Mouse (Mus musculus) c-Kit-positive CD71-positive TER-119-positive erythroid progenitor cells, embryonic 14.5 days (primary cell): ENCODE data around the gene Hao2.

Experiments
- DNase-seq: peaks from one replicate; pipeline ENCODE4 v3.0.0-alpha.2; 2013; ENCODE audit warnings: low spot score

Gene Hao2

GRCm38 (mm10) chr3:98893057-98893772 is at the start of gene Hao2:
Gene Hao2 (minus strand): TSS chr3:98893239.
- no peak for DNase-seq

- DNase-seq = no peak
Observed at GRCm38 (mm10) chr3:98941601-98942000, 48.6 kb upstream of the Hao2 start.

DNA sequence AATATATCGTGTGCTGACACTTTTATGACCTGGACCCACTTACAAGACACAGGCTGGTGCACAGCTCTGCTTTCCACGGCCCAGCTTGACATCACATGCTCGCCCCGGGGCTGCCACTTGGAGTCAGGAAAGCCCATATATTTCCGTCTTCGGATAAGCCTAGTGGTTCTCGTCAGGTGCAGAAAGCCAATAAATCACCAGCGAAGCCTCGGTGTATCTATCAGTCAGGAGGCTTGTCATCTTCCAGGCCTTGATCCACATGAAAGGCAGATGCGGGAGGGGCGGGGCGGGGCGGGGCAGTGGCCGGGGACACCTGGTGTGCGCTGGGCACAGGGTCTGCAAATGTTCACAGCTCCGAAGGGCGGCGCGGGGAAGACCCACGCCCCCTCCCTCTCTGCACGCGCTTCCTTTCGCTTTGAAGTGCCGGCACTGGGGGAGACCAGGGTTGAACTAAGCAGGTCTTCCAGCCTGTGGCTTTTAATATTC is 48.1 kb upstream of the Hao2 start:
- no peak for DNase-seq

DNA sequence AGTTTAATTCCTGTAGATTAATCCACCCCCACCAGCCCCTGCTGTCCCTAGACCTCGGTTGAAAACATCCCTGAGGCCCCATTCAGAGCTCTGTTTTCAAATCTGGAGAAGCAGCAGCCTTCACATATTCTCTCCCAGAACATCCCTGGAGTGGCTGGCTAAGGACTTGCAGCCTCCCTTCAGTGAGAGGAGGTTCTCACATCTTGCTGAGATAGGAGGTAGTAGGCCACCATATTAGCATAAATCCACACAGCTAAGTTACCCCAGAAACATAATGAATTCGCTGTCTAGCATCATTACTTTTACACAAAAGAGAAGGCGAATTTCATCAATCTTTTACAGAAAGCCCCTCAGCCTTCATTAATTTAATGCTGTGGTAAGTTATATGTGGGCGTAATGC is 47.2 kb upstream of the Hao2 start:
- no peak for DNase-seq

GRCm38 (mm10) chr3:98936446-98936845 is 43.4 kb upstream of the Hao2 start:
- DNase-seq = no peak

DNA sequence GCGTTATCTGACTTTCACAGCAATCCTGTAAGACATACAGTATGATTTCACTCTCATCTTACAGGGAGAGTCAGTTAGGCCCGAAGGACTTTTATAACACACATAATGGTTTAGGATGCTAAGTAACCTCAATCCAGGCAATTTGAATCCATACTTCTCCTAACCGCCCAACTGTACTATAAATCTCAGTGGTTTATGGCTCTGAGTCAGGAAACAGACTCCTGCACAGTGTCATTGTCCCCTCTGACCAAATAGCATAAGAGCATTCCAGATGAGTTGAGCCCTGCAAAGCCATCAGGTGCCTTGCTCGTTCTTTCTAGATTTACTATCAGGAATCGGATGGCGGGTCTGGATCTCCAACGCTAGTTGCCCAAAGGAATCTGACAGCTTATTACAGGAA is 41.6 kb upstream of the Hao2 start:
- no peak for DNase-seq

DNA sequence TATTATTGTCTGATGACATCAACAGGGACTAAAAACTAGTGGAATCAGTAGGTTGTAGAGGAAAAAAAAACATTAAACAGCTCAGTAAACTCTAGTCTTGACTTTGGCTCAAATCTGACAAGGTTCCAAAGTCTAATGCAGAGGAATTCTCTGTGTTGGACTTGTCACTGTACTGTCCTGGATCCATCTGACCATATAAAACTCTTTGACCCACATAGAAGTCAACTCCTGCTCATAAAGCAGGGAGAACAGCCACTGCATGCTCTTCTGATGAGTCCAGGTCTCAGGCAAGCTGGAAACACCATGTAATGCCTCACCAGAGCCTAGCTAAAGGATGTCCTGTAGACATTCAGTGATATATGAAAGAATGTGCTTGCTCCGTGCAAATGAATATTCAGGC is 41.0 kb upstream of the Hao2 start:
- DNase-seq = no peak

DNA sequence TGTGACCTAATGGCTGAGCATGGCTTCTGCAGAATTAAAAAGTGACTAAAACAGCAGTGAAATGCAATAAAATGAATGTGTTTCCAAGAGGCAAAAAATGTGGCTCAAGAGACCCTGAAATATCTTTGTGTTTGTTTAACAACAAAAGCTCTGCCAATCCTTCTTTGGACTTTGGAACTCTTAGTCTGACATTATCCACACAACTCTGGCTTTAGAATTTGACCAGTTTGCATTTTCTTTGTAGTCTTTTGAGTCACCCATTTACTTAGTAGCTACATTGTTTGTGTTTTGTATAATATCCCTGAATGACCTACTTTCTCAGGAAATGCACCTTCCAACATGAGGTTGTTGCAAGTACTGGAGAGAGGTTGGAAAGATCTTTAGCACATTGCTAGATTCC is 39.4 kb upstream of the Hao2 start:
- no peak for DNase-seq

DNA sequence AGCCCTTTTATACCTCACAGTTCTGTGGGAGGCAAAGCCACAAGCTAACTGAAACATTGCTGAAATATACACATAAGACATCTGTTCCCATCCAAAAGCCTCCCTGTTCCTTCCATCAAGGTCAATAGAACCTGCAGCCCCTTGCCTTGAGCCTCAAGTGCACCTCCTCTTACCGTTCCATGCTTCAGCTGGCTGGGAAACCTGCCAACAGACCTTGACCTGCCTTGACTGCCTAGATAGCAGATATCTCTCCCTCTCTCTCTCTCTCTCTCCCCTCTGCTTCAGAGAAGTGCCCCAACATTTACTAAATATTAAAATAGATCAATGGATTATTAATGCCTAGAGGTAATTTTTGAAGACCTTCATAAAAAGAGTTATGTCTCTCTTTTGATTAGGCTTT is 38.8 kb upstream of the Hao2 start:
- DNase-seq = no peak

DNA sequence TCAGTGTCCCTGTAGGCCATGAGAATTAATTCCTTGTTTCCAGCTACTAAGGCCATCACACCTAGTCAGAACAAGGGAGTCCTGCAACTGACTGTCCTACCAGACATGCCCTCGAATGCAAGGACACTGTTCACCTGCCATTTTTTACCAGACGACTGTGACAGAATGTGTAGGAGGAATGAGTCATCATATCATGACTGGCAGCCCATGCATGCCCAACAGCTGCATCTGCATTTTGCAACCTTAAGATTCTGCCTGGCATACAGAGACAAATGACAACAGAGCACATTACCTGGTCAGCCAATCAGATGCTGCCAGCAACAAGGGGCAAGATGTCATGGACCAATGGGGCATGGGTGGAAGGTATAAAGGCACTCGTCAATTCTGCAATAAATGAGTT is 27.4 kb upstream of the Hao2 start:
- DNase-seq = no peak

GRCm38 (mm10) chr3:98917260-98917659 is 24.2 kb upstream of the Hao2 start:
- no peak for DNase-seq

DNA sequence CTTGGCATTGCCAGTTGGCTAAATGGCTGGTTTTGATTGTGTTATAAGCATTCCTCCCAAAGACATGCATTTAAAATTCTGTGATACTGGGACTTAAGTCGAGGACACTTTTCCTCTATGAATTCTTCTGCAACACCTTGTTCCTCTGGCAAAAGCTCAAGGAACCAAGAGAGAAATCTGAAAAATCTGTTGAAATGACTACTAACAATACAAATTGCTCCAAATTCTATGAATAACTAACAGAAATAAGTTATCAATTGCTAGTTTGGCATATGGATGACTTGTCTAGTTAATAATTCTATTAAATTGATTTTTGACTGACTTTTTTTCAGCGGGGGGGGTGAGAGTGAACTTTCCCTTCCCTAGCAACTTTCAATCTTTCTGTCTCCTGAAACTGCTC is 23.8 kb upstream of the Hao2 start:
- no peak for DNase-seq

DNA sequence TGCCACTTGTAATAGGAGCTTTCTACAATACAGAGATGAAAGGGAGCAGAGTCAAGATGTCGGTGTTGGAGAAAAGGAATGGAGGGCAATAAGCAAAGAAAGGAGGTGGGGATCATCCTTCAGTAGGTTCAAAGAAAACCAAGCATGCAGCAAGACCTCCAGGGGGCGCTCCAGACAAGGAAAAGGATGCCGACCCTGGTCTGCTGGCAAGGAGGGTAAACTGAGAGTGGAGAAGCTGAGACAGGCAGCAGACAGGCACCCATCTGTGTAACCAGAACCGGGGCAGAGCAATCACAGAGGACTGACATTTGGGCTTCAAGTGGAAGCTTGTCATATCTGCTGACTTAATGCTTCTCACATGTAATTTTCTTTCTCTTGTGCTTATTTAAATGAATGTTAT is 22.6 kb upstream of the Hao2 start:
- DNase-seq = peak; percentile 34

GRCm38 (mm10) chr3:98913591-98913990 is 20.6 kb upstream of the Hao2 start:
- no peak for DNase-seq

DNA sequence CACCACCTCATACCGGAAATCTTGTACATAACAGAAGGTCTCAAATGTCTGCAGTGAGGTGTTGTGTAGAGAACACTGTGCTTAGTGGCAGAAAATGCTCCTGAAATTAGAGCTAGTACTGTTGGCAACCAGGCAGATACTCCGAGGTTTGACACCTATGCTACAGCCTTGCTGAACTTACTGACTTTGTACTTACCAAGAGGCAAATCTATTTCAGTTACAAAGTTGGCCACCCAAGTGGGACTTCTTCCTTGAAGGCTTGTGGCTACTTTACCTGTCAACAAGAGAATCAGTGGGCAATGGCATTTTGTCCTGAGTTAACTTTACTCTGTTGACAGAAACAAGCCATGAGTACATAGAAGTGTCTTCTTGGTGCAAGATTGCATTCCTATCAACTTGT is 4.6 kb upstream of the Hao2 start:
- no peak for DNase-seq

DNA sequence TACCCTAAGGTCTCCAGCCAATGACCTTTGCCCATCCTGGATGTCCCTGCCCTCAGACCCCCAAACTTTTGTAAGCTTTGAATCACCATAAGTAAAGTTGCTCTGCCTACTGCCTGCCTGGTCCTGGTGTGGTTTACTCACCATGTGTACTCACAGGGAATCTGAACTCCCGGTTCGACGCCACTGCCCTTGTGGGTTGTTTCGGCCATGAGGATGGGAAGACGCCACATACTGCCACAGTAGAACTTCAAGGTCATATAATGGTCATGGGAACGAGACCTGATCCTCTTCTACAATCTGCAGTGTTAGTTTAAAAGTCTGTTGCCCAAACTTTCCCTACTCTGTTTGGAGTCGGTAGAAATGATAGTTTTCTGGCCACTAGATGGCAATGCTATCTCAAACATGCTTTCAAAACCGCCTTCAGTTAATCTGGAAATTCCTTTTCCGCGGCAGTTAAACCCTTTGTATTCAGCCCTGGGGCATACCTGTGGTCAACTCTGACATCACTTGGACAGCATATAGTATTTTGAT is 2.1 kb upstream of the Hao2 start:
- DNase-seq = peak; percentile 10

DNA sequence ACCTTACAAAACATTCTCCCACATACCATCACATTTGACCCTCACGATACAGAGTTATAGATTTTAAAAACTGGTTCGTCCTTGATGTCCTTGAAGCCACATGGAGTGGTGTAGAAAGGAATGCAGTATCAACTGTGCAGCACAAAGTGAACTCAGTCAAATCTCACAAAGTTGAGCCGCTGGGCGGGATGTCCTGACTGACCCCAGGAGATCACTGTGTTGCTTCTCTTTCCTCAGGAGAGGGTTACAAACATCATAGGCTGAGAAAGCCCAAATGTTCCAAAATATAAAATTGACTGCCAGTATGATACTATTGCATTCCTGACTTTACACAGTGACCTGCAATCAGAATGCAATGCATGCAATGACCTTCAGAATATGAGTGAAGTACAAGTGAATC is 2.6 kb downstream of the Hao2 start:
- no peak for DNase-seq

DNA sequence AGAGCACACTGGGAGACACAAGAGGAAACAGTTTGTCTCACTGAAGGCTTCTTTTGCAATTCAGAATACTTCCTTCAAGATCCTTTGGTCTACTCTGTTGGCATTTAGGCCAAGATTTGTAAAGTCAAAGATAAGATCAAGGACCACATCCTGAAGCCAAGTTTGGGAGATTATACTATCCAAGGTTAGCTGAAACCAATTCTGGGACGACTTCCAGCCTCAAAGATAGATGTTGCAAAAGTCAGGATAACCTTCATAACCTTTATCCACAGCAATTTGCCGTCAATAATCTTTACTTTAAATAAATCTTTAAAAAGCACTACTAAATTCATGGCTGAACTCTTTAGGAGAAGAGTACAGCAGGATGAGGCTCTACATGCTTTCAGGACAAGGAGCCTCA is 4.8 kb downstream of the Hao2 start:
- no peak for DNase-seq

DNA sequence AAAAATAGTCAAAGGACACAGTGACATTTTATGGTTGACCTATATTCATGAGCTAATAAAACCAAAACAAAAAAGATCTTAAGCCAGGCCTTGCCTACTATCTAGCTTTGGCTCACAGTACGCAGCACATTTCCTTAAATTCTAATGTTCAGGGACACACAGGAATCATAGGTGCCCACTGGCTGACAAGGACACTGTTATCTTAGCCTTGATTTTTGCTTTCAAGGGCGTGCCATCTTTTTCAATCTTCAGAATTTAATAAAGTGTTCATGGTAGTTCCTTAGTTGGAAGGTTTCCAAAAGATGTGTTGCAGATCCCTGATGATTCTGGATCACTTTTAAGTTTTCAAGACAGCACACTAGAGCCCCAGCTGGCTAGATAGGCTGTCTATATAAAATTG is 12.2 kb downstream of the Hao2 start:
- no peak for DNase-seq

DNA sequence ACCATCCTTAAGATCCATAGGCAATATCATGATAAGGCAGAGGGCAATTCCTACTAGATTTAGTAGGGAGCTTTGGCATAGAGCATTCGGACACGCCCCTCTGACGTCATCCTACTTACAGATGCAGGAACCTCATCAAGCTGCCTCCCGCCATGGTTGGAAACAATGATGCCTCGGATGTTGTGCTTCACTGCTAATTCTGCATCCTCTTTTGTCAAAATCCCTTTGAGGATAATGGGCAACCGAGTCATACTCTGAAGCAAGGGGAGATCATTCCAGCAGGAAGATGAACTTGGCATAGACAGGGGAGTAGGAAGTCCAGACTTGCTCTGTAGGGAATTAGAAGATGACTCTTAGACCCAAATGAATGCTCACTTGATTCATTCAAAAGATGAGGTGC is 12.8 kb downstream of the Hao2 start:
- no peak for DNase-seq

DNA sequence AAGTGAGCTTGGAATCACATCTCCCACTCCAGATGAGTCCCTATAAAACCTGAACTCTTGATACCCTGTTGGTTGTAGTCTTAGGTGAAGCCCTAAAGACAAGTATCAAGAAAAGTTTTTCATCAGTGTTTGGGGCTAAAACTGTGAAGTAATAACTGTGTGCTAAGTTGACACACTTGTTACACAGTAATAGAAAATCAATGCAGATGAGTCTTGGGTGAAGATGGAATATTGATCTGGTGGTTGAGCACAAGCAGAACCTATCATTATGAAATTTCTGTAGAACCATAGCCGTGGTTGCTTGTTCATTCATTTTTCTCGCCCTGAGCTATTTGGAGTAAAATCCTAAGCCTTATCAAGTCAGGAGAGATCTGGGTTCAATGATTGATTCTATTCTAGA is 24.8 kb downstream of the Hao2 start:
- DNase-seq = no peak

GRCm38 (mm10) chr3:98862800-98863199 is 30.2 kb downstream of the Hao2 start:
- DNase-seq = no peak

- no peak for DNase-seq
Observed at GRCm38 (mm10) chr3:98859576-98859975, 33.5 kb downstream of the Hao2 start, which contains the start of gene Hsd3b1. Gene Hsd3b1 (minus strand): TSS chr3:98859794.

GRCm38 (mm10) chr3:98858051-98858450 is 35.0 kb downstream of the Hao2 start:
- DNase-seq = no peak
